Mouse (Mus musculus): ENCODE data around the gene Hgfac. TPM values are rescaled to one million over a fixed set of nuclear protein-coding genes. Genes with fewer than 3 reads are reported as not detected.

Hgfac gene
- polyA plus RNA-seq (2015; fragmentation: Nextera tagmentation; extraction: Ambion mirVana) = 0.37 and 0.49 TPM in 2 replicates

DNA sequence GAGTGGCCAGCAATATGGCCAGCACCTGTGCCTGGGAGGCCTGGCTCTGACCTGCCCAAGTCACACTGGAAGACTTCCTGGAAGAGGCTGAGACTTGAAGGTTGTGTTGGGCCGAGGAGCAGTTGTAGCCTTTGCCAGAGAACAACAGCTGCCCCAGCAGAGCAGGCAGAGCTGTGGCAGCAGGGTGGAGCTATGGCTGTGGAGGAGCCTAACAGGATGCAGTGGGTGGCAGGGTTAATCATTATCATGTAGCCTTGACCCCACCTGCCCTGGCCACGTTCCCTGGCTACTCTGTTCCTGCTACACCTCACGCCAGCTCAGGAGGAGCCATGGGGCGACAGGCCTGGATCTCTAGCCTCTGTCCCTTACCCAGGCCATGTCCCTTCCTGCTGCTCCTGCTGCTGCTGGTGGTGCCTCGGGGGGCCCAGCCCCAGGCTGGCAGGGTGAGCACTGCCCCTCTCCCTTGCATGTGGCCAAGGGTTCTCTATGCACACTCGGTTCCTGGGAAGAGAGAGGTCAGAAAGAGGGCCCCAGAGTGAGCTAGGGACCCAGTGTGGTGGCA, at the start of gene Hgfac:
Hgfac (plus strand) TSS at position 242 of the 562 bp plus-strand sequence.
- H3K9me3 ChIP-seq = no peaks in the 10 kb centered on the region
- 62% methylated on average over 6 of the region's 6 CpGs for WGBS
- no peak within 1 kb of the TSS for H3K9ac ChIP-seq
- no peaks in the 10 kb centered on the region for H3K36me3 ChIP-seq
- H3K4me1 ChIP-seq = peaks cover 3% of the 10 kb centered on the region; the same call in 1 of the 2 replicates
- H3K4me3 ChIP-seq = no peak within 1 kb of the TSS
- H3K27me3 ChIP-seq = no peaks in the 10 kb centered on the region
- ATAC-seq (ENCODE audit: insufficient number of reproducible peaks, low FRiP score, low TSS enrichment, low read depth) = no peak
- H3K27ac ChIP-seq = no peak within 1 kb of the TSS
- H3K4me2 ChIP-seq = no peak within 1 kb of the TSS

DNA sequence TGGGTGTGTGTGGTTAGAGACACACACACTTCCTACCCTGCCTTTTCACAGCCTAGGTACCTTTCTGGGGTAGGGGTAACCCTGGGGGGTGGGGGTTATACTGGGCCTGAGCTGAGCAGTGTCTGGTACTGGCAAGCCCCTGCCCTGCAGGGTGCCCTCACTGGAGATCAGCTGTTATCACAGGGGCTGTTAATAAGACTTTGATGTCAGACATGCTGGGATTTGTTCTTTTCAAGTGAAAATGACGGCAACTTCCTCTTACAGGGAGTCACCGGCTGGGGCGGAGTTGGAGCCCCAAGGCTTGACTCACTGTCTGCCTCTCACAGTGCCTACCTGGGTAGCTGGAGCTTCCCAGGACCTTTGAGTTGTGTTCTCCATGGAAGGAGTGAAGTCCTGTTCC, 42.6 kb upstream of the Hgfac start:
- WGBS = 43% methylated on average over 3 of the region's 3 CpGs
- ATAC-seq (ENCODE audit: insufficient number of reproducible peaks, low FRiP score, low TSS enrichment, low read depth) = no peak
- Histone ChIP-seq H3K9ac (no peak overlapping the region), H3K4me3 (no peak overlapping the region), H3K27ac (peak overlapping the region; percentile 62), H3K4me2 (no peak overlapping the region), H3K36me3 (peaks cover 9% of the 10 kb centered on the region; the same call in 1 of the 2 replicates), H3K4me1 (peaks cover 26% of the 10 kb centered on the region), H3K27me3 (peaks cover 7% of the 10 kb centered on the region; the same call in 1 of the 2 replicates), H3K9me3 (no peaks in the 10 kb centered on the region)

DNA sequence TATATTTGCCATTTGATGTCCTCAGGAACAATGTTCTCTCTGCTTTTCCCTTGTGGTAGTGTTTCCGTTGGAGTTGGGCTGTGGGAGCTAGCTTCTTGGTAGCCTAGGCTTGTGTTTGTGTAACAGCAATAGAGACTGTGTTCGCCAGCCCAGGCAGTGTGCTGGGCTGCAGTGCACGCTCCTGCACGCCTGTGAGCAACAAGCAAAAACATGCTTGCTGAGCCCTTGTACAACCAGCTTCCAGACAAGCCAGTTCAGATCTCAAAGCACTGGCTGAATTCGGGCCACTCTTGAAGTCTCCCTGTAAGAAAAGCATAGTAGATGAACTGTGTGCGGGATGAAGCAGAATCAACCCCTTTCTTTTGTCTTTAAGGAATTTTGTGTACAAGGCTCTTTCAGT, 42.0 kb upstream of the Hgfac start:
- H3K4me2 ChIP-seq = no peak overlapping the region
- ATAC-seq (ENCODE audit: insufficient number of reproducible peaks, low FRiP score, low TSS enrichment, low read depth) = no peak

DNA sequence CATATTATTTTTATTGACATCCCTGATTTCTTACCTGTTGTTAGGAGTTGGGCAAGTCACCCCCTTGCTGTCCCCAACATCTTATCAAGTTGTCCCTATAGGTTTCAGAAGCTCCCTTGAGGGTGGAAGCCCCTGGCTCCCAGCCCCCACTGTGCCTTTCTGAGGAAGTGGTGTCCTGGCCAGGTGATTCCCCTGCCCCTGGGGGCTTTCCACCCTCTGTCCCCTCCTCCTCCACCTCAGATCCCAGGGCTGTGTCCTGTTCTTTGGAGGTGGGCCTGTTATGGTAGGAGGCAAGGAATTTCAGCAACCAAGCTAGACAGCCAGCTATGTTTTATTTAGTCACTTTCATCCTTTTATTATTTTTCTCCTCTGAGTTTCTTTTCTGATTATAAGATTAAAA, 41.0 kb upstream of the Hgfac start:
- ATAC-seq (ENCODE audit: insufficient number of reproducible peaks, low FRiP score, low TSS enrichment, low read depth) = no peak
- no peak overlapping the region for H3K4me2 ChIP-seq
- peaks cover 37% of the 10 kb centered on the region for H3K4me1 ChIP-seq
- H3K9me3 ChIP-seq = no peaks in the 10 kb centered on the region
- peaks cover 7% of the 10 kb centered on the region; the same call in 1 of the 2 replicates for H3K27me3 ChIP-seq
- H3K9ac ChIP-seq = no peak overlapping the region
- no peak overlapping the region for H3K4me3 ChIP-seq
- 0 out of 2 replicates have a peak overlapping the region, but pooled peaks have one; percentile 64 for H3K27ac ChIP-seq
- peaks cover 5% of the 10 kb centered on the region; the same call in 1 of the 2 replicates for H3K36me3 ChIP-seq

More for the DNA sequence above, 42.0 kb upstream of the Hgfac start:
- Histone ChIP-seq H3K36me3 (peaks cover 9% of the 10 kb centered on the region; the same call in 1 of the 2 replicates), H3K9ac (no peak overlapping the region), H3K4me3 (no peak overlapping the region), H3K27ac (peak overlapping the region; percentile 64), H3K4me1 (peaks cover 30% of the 10 kb centered on the region), H3K27me3 (peaks cover 7% of the 10 kb centered on the region; the same call in 1 of the 2 replicates), H3K9me3 (no peaks in the 10 kb centered on the region)
- 69% methylated on average over 6 of the region's 6 CpGs for WGBS

DNA sequence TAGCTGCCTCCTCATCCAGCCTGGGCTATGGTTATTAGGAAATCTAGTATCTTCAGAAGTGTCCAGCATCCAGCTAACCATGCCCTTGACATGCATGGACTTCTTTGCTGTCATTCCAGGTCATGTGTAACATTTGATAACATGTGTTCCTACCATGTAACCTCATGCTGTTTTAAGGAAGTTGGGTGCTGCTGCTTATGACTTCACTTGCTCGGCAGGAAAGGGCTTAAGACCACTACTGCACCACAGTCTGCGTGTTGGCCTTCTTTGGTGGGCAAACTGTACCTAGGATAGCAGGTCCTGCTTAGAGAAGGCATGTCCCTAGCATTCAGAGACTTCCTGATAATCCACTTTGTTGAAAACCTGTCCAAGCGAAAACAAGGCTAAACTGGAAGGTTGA, 40.2 kb upstream of the Hgfac start:
- 71% methylated on average over 3 of the region's 3 CpGs for WGBS
- Histone ChIP-seq H3K4me3 (no peak overlapping the region), H3K4me1 (peaks cover 37% of the 10 kb centered on the region), H3K36me3 (peaks cover 5% of the 10 kb centered on the region; the same call in 1 of the 2 replicates), H3K9ac (no peak overlapping the region), H3K27me3 (peaks cover 7% of the 10 kb centered on the region; the same call in 1 of the 2 replicates), H3K9me3 (no peaks in the 10 kb centered on the region), H3K4me2 (no peak overlapping the region), H3K27ac (no peak overlapping the region)
- ATAC-seq (ENCODE audit: insufficient number of reproducible peaks, low FRiP score, low TSS enrichment, low read depth) = no peak

DNA sequence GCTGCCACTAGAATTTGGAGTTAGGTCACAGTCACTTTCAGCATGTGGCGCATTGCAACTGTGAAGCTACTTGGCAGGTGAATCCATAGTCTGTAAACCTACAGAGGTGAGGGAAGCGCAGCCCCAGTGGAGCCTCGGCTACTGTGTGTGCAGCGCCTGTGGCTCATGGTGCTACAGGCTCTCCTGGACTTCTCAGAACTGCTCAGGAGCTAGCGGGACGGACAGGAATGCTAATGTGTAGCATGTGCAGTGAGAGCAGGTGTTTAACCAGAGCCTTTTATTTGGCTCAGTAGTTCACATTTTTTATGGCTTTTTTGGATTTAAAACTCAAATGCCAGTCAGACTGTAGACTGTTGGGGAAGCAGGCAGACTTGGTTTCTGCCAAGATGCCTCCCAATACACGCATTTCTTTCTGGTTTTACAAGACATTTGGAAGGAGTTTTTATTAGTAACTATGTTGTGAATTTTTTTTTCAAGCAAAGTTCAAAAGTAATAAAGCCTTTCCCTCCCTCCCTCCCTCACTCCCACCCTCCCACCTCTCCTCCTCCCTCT, 37.6 kb upstream of the Hgfac start:
- Histone ChIP-seq H3K36me3 (peaks cover 5% of the 10 kb centered on the region; the same call in 1 of the 2 replicates), H3K27ac (peak overlapping the region; percentile 51; the same call in 1 of the 2 replicates), H3K9me3 (no peaks in the 10 kb centered on the region), H3K4me3 (no peak overlapping the region), H3K4me2 (no peak overlapping the region), H3K4me1 (peaks cover 33% of the 10 kb centered on the region), H3K27me3 (peaks cover 7% of the 10 kb centered on the region; the same call in 1 of the 2 replicates), H3K9ac (no peak overlapping the region)
- ATAC-seq (ENCODE audit: insufficient number of reproducible peaks, low FRiP score, low TSS enrichment, low read depth) = peak; percentile 53; the same call in 1 of the 2 replicates
- 30% methylated on average over 7 of the region's 7 CpGs for WGBS

DNA sequence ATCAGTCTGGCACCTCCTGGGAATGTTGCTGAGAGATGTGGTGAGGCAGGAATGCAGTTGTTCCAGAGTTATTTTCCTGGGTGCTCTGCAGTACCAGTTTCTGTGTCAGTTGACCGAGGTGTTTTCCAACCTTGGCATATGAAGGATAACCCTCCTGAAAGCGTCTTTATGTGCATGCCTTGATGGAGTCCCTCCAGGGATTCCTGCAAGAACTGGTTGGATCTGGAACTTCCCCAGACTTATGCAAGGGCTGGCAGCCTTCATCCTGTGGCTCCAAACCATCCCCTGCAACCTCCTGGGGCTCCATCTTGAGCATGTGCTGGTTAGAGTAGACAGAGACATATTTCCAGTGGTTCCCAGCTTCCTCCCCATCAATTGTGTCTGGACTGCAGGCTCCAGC, 36.5 kb upstream of the Hgfac start:
- no peak overlapping the region for H3K27ac ChIP-seq
- no peak overlapping the region for H3K4me2 ChIP-seq
- H3K36me3 ChIP-seq = peaks cover 5% of the 10 kb centered on the region; the same call in 1 of the 2 replicates
- ATAC-seq (ENCODE audit: insufficient number of reproducible peaks, low FRiP score, low TSS enrichment, low read depth) = no peak
- 75% methylated on average over 2 of the region's 2 CpGs for WGBS
- H3K27me3 ChIP-seq = peaks cover 7% of the 10 kb centered on the region; the same call in 1 of the 2 replicates
- H3K4me3 ChIP-seq = no peak overlapping the region
- no peaks in the 10 kb centered on the region for H3K9me3 ChIP-seq
- peaks cover 33% of the 10 kb centered on the region for H3K4me1 ChIP-seq
- H3K9ac ChIP-seq = no peak overlapping the region

DNA sequence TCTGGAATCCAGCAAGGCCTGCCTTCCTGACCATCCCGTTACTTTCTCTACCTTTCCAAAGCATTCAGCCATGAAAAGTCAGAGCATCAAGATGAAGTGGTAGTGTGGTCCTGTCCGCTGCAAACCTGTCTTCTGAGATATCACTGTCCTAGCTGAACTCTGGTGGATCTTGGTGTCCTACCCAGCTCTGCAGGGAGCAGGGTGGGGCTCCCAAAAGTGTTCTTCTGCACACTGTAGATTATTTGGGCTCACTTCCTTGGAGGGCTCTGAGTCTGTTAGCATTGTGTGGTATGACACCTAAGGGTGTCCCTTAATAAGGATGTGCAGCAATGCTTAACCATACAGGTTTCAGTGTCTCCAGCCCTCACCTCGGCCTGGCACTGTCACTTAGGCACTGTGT, 35.6 kb upstream of the Hgfac start:
- peaks cover 5% of the 10 kb centered on the region; the same call in 1 of the 2 replicates for H3K36me3 ChIP-seq
- H3K9me3 ChIP-seq = no peaks in the 10 kb centered on the region
- peaks cover 31% of the 10 kb centered on the region for H3K4me1 ChIP-seq
- peaks cover 7% of the 10 kb centered on the region; the same call in 1 of the 2 replicates for H3K27me3 ChIP-seq
- no peak for ATAC-seq (ENCODE audit: insufficient number of reproducible peaks, low FRiP score, low TSS enrichment, low read depth)
- 87% methylated on average over 3 of the region's 3 CpGs for WGBS
- no peak overlapping the region for H3K4me2 ChIP-seq
- no peak overlapping the region for H3K4me3 ChIP-seq
- H3K9ac ChIP-seq = no peak overlapping the region
- H3K27ac ChIP-seq = no peak overlapping the region

DNA sequence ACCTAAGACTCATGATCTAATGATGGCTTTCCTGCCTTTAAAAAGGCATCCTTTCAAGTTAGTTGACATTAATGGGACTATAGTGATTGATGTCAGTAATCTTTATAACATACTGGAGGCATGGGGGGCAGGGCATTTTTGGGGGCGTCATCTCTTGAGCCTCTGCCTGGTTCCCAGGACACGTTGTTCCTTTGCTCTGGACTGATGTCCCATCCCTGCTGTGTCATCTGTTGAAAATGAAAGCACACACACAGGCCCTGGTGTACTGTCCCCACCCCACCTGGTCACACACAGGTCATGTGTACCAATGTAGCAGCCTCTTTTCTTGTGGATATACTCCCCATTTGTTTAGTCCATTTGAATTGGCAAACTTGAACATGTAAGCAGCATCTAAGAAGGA, 34.7 kb upstream of the Hgfac start:
- Histone ChIP-seq H3K27me3 (peaks cover 5% of the 10 kb centered on the region; the same call in 1 of the 2 replicates), H3K4me2 (no peak overlapping the region), H3K9me3 (no peaks in the 10 kb centered on the region), H3K9ac (no peak overlapping the region), H3K4me3 (no peak overlapping the region), H3K27ac (no peak overlapping the region), H3K4me1 (peaks cover 26% of the 10 kb centered on the region), H3K36me3 (peaks cover 4% of the 10 kb centered on the region; the same call in 1 of the 2 replicates)
- ATAC-seq (ENCODE audit: insufficient number of reproducible peaks, low FRiP score, low TSS enrichment, low read depth) = no peak
- 68% methylated on average over 2 of the region's 2 CpGs for WGBS

DNA sequence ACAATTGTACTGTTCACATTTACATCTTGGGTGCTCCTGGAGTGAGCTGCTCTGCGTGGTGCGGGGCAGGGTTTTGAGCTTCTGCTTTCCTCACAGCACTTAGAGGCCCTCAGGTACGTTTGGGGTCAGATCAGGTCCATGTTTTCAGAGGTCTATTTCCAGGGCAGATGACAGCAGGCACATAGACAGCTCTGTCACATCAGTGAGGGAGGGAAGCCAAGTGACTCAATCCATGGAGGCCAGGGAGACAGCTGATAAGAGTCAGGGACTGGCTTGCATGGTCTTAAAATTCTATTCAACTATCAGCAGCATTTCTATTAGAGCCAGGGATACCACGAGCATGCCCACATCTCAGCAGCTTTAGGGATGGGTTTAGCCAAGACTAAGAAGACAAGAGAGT, 32.1 kb upstream of the Hgfac start:
- Histone ChIP-seq H3K27ac (no peak overlapping the region), H3K36me3 (peaks cover 10% of the 10 kb centered on the region; the same call in 1 of the 2 replicates)

DNA sequence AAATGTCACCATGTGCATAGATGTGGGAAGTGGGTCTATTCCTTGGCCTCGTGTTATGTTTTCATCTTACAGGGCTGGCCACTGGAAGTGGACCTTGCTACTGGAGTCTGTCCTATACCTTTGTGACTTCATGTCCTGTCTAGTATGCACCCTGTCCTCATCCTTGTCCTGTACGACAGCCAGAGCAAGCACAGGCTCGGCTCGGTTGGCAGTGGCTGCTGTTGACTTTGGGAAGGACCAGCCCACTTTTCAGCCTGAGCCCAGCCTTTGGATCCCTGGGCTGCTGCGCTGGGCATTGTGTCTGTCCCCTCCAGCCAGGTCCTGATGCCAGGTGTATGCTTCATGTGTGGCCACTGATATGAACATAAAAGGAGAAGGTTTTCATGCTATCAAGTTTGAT, 30.7 kb upstream of the Hgfac start:
- ATAC-seq (ENCODE audit: insufficient number of reproducible peaks, low FRiP score, low TSS enrichment, low read depth) = no peak
- Histone ChIP-seq H3K9ac (no peak overlapping the region), H3K4me2 (no peak overlapping the region), H3K27ac (no peak overlapping the region), H3K9me3 (no peaks in the 10 kb centered on the region), H3K4me3 (no peak overlapping the region), H3K36me3 (peaks cover 12% of the 10 kb centered on the region), H3K4me1 (peaks cover 10% of the 10 kb centered on the region; the same call in 1 of the 2 replicates), H3K27me3 (no peaks in the 10 kb centered on the region)
- 71% methylated on average over 5 of the region's 5 CpGs for WGBS

More for the DNA sequence above, 32.1 kb upstream of the Hgfac start:
- H3K4me3 ChIP-seq = no peak overlapping the region
- no peak overlapping the region for H3K4me2 ChIP-seq
- ATAC-seq (ENCODE audit: insufficient number of reproducible peaks, low FRiP score, low TSS enrichment, low read depth) = no peak
- H3K27me3 ChIP-seq = no peaks in the 10 kb centered on the region
- 95% methylated on average over 4 of the region's 4 CpGs for WGBS
- H3K4me1 ChIP-seq = peaks cover 12% of the 10 kb centered on the region
- no peaks in the 10 kb centered on the region for H3K9me3 ChIP-seq
- H3K9ac ChIP-seq = no peak overlapping the region

Measured in limb, embryonic 15.5 days (tissue).